Mouse (Mus musculus): ENCODE measurements around the gene 2900026A02Rik. TPM values are rescaled to one million over a fixed set of nuclear protein-coding genes. Genes with fewer than 3 reads are reported as not detected.

2900026A02Rik gene
- polyA plus RNA-seq, 1 experiment from 2014 or later: 1.2 TPM

DNA sequence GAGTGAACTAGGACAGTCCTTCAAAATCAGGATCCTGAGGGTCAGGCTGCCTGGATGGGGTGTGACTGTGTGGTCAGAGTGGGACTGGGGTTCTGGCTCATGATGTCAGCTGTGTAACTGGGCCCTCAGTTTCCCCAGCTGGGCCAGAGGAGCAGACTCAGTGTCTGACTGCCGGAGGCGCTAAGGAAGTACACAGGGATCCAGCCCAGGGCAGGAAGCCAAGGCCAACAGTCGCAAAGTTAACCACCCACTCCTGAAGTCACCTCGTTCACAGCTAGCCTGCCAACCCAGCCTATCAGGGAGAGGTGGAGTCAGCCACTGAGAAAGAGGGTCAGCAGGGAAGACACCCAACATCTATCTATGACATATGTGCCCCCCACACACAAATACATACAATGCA is 13.0 kb downstream of the 2900026A02Rik start:
- 91% methylated on average over 4 of the region's 4 CpGs for WGBS
- no peak overlapping the region for H3K9ac ChIP-seq (ENCODE audit: low read length)
- H3K27me3 ChIP-seq (ENCODE audit: control insufficient read depth, insufficient read depth, low read length): no peaks in the 10 kb centered on the region
- no peak overlapping the region for H3K27ac ChIP-seq (ENCODE audit: low read depth, low read length)
- no peaks in the 10 kb centered on the region for H3K4me1 ChIP-seq (ENCODE audit: control insufficient read depth, insufficient read depth, low read length)
- H3K36me3 ChIP-seq (ENCODE audit: control insufficient read depth, insufficient read depth, low read length): no peaks in the 10 kb centered on the region
- no peak overlapping the region for H3K4me3 ChIP-seq (ENCODE audit: low read depth, low read length)
- DNase-seq (ENCODE audit: low spot score, missing footprints): peak; percentile 54
- no peak for ATAC-seq (ENCODE audit: low FRiP score)
- H3K4me2 ChIP-seq: no peak overlapping the region
- no peaks in the 10 kb centered on the region for H3K9me3 ChIP-seq (ENCODE audit: control insufficient read depth, low read length)

DNA sequence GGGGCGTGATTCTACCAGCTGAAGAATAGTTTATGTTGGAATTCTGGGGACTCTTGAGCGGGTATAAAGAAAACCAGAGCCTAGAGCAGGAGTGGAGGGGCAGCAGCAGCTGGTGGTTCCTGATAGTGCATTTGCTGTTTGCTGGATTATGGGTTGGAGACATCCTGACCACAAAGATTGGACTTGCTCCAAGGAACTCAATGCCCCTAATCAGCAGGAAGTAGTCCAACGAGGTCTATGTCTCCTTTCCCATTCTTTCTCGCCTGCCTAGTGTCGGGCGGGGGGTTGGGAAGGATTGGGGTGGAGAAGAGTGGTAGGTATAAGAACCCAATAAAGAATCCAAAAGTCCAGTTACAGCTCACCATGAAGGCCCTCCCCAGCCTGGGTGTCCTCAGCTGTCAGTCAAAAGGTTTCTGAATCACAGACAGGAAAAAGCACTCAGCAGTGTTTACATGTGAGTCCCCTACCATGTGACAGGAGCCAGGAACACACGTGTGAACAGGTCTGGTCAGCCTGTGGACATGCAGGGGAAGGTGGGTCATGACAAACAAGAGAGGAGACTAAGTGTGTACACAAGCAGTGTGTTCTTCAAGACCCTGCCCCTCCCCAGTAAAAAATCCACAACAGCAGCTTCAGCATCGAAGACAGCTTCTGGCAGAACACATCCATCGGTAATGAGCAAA is 14.2 kb downstream of the 2900026A02Rik start:
- Histone ChIP-seq H3K4me3 (ENCODE audit: low read depth, low read length) (no peak overlapping the region), H3K27me3 (ENCODE audit: control insufficient read depth, insufficient read depth, low read length) (no peaks in the 10 kb centered on the region), H3K9me3 (ENCODE audit: control insufficient read depth, low read length) (no peaks in the 10 kb centered on the region), H3K4me2 (no peak overlapping the region), H3K9ac (ENCODE audit: low read length) (no peak overlapping the region), H3K27ac (ENCODE audit: low read depth, low read length) (no peak overlapping the region), H3K4me1 (ENCODE audit: control insufficient read depth, insufficient read depth, low read length) (no peaks in the 10 kb centered on the region), H3K36me3 (ENCODE audit: control insufficient read depth, insufficient read depth, low read length) (no peaks in the 10 kb centered on the region)
- ATAC-seq (ENCODE audit: low FRiP score) (no peak), DNase-seq (ENCODE audit: low spot score, missing footprints) (peak; percentile 61)
- WGBS: 75% methylated on average over 9 of the region's 9 CpGs

DNA sequence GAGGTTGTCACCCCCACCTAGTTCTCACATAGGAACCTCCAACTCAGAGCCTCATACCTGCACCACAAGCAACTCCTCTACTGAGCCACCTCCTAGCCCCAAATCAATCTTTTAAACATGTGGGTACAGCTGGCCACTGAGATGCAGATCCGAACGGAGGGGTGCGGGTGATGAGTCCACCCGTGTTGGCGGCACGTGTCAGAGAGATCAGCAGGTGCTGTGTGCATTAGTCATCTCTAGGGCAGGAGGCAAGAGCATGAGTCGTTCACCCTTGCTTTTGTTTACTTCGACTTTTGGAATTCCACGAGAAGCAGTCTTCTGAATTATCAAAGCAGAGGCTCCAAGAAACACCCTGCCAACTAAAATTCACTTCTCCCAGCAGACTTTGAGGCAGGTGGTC is 16.8 kb downstream of the 2900026A02Rik start:
- Histone ChIP-seq H3K9me3 (ENCODE audit: control insufficient read depth, low read length) (no peaks in the 10 kb centered on the region), H3K4me3 (ENCODE audit: low read depth, low read length) (no peak overlapping the region), H3K4me1 (ENCODE audit: control insufficient read depth, insufficient read depth, low read length) (no peaks in the 10 kb centered on the region), H3K27me3 (ENCODE audit: control insufficient read depth, insufficient read depth, low read length) (no peaks in the 10 kb centered on the region), H3K9ac (ENCODE audit: low read length) (no peak overlapping the region), H3K27ac (ENCODE audit: low read depth, low read length) (no peak overlapping the region), H3K4me2 (no peak overlapping the region), H3K36me3 (ENCODE audit: control insufficient read depth, insufficient read depth, low read length) (no peaks in the 10 kb centered on the region)
- WGBS: 95% methylated on average over 9 of the region's 9 CpGs
- ATAC-seq (ENCODE audit: low FRiP score) (no peak), DNase-seq (ENCODE audit: low spot score, missing footprints) (peak; percentile 57)

DNA sequence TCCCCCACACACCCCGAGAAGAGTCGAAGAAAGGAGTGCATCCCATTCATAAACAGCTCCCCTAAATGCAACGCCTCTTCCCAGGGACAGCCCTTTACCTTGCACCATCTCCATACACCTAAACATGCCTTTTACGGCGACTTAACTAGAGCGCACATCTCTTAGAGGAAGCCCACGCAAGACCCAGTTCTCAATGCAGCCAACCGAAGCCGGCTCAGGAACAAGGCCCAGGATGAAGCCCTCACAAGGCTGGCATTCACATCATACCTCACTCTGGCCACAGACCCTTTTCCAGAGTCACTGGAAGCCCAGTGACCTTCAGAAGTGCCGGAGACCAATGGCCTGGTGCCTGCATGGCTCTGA is 21.3 kb downstream of the 2900026A02Rik start:
- Histone ChIP-seq H3K9ac (ENCODE audit: low read length) (no peak overlapping the region), H3K9me3 (ENCODE audit: control insufficient read depth, low read length) (no peaks in the 10 kb centered on the region), H3K4me1 (ENCODE audit: control insufficient read depth, insufficient read depth, low read length) (no peaks in the 10 kb centered on the region), H3K27ac (ENCODE audit: low read depth, low read length) (no peak overlapping the region), H3K4me2 (no peak overlapping the region), H3K27me3 (ENCODE audit: control insufficient read depth, insufficient read depth, low read length) (no peaks in the 10 kb centered on the region), H3K36me3 (ENCODE audit: control insufficient read depth, insufficient read depth, low read length) (no peaks in the 10 kb centered on the region), H3K4me3 (ENCODE audit: low read depth, low read length) (no peak overlapping the region)
- WGBS: 88% methylated on average over 10 of the region's 10 CpGs
- DNase-seq (ENCODE audit: low spot score, missing footprints): no peak
- no peak for ATAC-seq (ENCODE audit: low FRiP score)

DNA sequence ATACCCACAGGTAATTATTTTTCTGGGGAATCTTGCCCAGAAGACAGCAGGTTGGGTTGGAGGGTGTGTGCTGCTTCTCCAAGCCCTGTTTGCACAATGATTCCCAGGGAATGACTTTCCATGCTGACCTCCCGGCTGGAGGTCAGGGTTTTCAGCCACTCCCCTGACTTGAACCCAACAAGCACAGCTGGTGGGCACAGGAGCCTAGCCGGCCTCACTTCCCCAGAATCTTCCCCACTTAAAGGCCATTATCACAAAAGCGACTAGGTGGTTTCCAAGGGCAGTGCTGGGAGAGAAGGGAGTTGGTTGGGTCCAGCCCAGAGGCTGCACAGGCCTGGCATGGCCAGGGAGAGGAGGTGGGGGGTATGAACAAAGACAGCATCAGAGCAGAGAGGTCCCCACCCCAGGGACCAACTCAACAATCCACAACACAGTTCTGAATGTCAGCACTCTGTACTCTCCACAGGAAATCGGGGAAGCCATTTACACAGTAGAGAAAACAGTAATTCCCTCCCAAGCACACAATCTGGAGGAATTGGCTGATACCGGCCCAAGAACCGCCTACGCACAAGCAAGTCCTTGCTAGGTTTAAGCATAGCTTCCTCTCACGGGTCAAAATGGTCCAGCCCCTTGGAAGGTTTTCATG is 21.8 kb downstream of the 2900026A02Rik start:
- H3K9ac ChIP-seq (ENCODE audit: low read length): no peak overlapping the region
- no peak overlapping the region for H3K4me2 ChIP-seq
- H3K4me3 ChIP-seq (ENCODE audit: low read depth, low read length): no peak overlapping the region
- ATAC-seq (ENCODE audit: low FRiP score) (no peak), DNase-seq (ENCODE audit: low spot score, missing footprints) (peak; percentile 61)
- H3K4me1 ChIP-seq (ENCODE audit: control insufficient read depth, insufficient read depth, low read length): no peaks in the 10 kb centered on the region
- H3K36me3 ChIP-seq (ENCODE audit: control insufficient read depth, insufficient read depth, low read length): no peaks in the 10 kb centered on the region
- WGBS: 49% methylated on average over 8 of the region's 8 CpGs
- no peak overlapping the region for H3K27ac ChIP-seq (ENCODE audit: low read depth, low read length)
- no peaks in the 10 kb centered on the region for H3K27me3 ChIP-seq (ENCODE audit: control insufficient read depth, insufficient read depth, low read length)
- H3K9me3 ChIP-seq (ENCODE audit: control insufficient read depth, low read length): no peaks in the 10 kb centered on the region

DNA sequence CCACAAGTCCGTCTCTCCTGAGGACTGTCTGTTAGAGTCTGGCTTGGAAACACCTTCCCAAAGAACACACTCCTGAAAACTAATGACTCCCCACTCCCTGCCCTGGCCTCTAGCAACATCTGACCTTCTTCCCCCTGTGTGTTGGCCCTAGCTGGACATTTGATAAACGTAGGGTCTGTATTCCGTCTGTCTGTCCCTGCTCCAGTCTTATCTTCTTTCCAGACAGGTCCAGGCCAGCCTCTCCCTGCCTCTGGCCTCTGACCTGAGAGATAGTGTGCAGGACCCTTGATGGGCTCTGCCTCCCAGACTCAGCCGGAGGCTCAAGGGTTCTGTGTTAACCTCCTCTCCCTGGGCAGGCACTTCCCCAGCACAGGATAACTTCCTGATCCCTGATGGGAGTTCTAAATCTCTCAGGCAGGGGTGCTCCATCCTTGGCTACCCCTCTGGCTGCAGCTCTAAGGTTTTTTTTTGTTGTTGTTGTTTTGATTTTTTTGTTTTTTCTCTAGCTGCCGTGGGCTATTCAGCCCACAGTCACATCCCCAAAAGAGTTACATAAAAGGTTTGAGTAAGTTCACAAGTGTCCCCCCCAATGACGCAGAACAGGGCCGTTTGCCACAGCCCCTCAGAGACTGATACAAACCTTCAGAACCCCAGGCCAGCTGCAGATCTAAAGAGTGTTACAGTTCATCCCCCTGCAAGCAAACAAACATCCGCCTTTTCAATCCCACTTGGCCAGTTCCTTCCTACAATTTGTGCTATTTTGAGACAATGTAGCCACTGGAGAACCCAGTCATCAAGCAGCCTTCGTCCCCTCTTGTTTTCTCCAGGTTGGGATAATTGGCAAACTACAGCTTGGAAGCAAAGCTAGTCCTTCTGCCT is 23.9 kb downstream of the 2900026A02Rik start:
- ATAC-seq (ENCODE audit: low FRiP score) (no peak), DNase-seq (ENCODE audit: low spot score, missing footprints) (peak; percentile 64)
- 70% methylated on average over 9 of the region's 9 CpGs for WGBS
- H3K36me3 ChIP-seq (ENCODE audit: control insufficient read depth, insufficient read depth, low read length): no peaks in the 10 kb centered on the region
- H3K9me3 ChIP-seq (ENCODE audit: control insufficient read depth, low read length): no peaks in the 10 kb centered on the region
- no peak overlapping the region for H3K4me3 ChIP-seq (ENCODE audit: low read depth, low read length)
- no peak overlapping the region for H3K4me2 ChIP-seq
- H3K27me3 ChIP-seq (ENCODE audit: control insufficient read depth, insufficient read depth, low read length): no peaks in the 10 kb centered on the region
- no peak overlapping the region for H3K9ac ChIP-seq (ENCODE audit: low read length)
- no peak overlapping the region for H3K27ac ChIP-seq (ENCODE audit: low read depth, low read length)
- H3K4me1 ChIP-seq (ENCODE audit: control insufficient read depth, insufficient read depth, low read length): peaks cover 2% of the 10 kb centered on the region; the same call in 1 of the 2 replicates

DNA sequence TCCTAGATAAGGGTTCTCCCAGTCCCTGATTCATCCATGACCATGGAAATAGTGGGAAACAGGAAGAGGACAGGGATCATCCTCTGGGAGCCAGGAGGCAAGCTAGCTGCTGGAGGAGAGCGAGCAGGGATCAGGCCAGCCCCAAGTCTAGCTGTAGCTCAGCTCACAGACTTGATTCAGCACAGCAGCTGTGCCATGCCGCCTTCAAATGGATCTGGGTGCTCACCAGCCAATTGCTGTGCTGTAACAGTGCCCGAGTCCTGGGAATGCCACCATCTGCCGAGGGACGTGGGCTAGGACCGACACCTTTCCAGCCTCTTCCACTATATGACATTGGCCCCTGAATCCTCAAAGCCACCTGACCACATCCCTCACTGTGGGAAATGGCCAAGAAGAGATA is 25.1 kb downstream of the 2900026A02Rik start:
- 95% methylated on average over 6 of the region's 6 CpGs for WGBS
- Histone ChIP-seq H3K4me1 (ENCODE audit: control insufficient read depth, insufficient read depth, low read length) (peaks cover 3% of the 10 kb centered on the region; the same call in 1 of the 2 replicates), H3K27ac (ENCODE audit: low read depth, low read length) (no peak overlapping the region)

DNA sequence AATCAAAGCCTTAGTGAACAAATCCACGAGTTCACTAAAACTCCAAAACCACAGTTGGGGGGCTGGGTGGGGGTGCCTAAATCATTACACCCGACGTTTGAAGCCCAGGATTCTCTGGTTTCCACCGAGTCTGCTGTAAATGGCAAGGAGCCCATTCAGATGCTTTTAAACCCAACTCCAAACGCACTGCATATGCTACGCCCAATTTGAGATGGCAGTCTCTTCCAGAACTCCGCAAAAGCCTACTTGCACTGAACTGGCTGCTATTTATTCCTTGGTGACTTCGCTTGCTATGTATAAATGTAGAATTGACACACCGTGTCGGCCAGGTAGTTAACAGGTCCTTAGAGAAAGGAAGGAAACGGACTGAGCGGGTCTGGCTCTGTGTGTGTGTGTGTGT is 25.6 kb downstream of the 2900026A02Rik start:
- 92% methylated on average over 12 of the region's 12 CpGs for WGBS
- Histone ChIP-seq H3K9ac (ENCODE audit: low read length) (no peak overlapping the region), H3K36me3 (ENCODE audit: control insufficient read depth, insufficient read depth, low read length) (no peaks in the 10 kb centered on the region), H3K9me3 (ENCODE audit: control insufficient read depth, low read length) (no peaks in the 10 kb centered on the region), H3K4me1 (ENCODE audit: control insufficient read depth, insufficient read depth, low read length) (peaks cover 3% of the 10 kb centered on the region; the same call in 1 of the 2 replicates), H3K4me2 (no peak overlapping the region), H3K4me3 (ENCODE audit: low read depth, low read length) (no peak overlapping the region), H3K27me3 (ENCODE audit: control insufficient read depth, insufficient read depth, low read length) (no peaks in the 10 kb centered on the region), H3K27ac (ENCODE audit: low read depth, low read length) (no peak overlapping the region)
- DNase-seq (ENCODE audit: low spot score, missing footprints) (no peak), ATAC-seq (ENCODE audit: low FRiP score) (no peak)

More for the DNA sequence above, 25.1 kb downstream of the 2900026A02Rik start:
- Histone ChIP-seq H3K9ac (ENCODE audit: low read length) (no peak overlapping the region), H3K9me3 (ENCODE audit: control insufficient read depth, low read length) (no peaks in the 10 kb centered on the region), H3K36me3 (ENCODE audit: control insufficient read depth, insufficient read depth, low read length) (no peaks in the 10 kb centered on the region), H3K4me3 (ENCODE audit: low read depth, low read length) (no peak overlapping the region), H3K4me2 (no peak overlapping the region), H3K27me3 (ENCODE audit: control insufficient read depth, insufficient read depth, low read length) (no peaks in the 10 kb centered on the region)
- ATAC-seq (ENCODE audit: low FRiP score): no peak
- no peak for DNase-seq (ENCODE audit: low spot score, missing footprints)

DNA sequence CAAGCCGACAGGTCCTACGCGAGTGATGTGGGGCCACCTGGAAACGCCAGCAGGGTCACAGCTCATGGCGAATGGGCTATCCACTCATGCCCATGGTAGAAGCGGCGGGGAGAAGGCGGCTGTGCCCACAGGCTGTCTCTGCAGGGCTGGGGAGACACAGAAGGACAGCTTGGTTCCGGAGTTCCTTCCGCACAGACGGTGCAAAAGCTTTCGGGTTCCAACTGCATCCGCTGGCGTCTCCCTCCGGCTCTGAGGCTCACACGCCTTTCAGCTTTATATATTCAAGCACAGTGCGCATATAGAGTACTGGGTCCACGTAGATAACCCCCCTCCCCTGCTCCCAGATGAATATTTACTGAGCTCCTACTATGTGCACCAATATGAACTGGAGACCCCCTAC is 27.3 kb downstream of the 2900026A02Rik start:
- H3K9me3 ChIP-seq (ENCODE audit: control insufficient read depth, low read length): no peaks in the 10 kb centered on the region
- no peak overlapping the region for H3K4me2 ChIP-seq
- H3K27me3 ChIP-seq (ENCODE audit: control insufficient read depth, insufficient read depth, low read length): no peaks in the 10 kb centered on the region
- no peaks in the 10 kb centered on the region; the same call in 1 of the 2 replicates for H3K36me3 ChIP-seq (ENCODE audit: control insufficient read depth, insufficient read depth, low read length)
- no peak overlapping the region for H3K27ac ChIP-seq (ENCODE audit: low read depth, low read length)
- DNase-seq (ENCODE audit: low spot score, missing footprints) (no peak), ATAC-seq (ENCODE audit: low FRiP score) (no peak)
- H3K9ac ChIP-seq (ENCODE audit: low read length): no peak overlapping the region
- H3K4me3 ChIP-seq (ENCODE audit: low read depth, low read length): no peak overlapping the region
- H3K4me1 ChIP-seq (ENCODE audit: control insufficient read depth, insufficient read depth, low read length): peaks cover 3% of the 10 kb centered on the region; the same call in 1 of the 2 replicates
- 94% methylated on average over 18 of the region's 18 CpGs for WGBS
